Mouse (Mus musculus) limb, embryonic 15.5 days (tissue): ENCODE data around the gene Kat2b. TPM values are rescaled to one million over a fixed set of nuclear protein-coding genes. Genes with fewer than 3 reads are reported as not detected.
"Not testable (repeated sequence)": the region's sequence is repeated elsewhere in the genome, so short reads cannot be mapped to it uniquely, and the experiment has no call there.

Experiments
- ATAC-seq: fragments of 200-750 bp; cut with Nextera tagmentation; 2 replicates; pipeline ENCODE4 v1.8.0; 2017; ENCODE audit warnings: low read depth, moderate TSS enrichment; ENCODE audit not compliant: insufficient number of reproducible peaks, low FRiP score, low TSS enrichment
- H3K27ac ChIP-seq: fragments of 300-500 bp; sonication (generic); 2 replicates; pipeline ENCODE4 v1.5.1; 2015; ENCODE audit warnings: moderate library complexity, mild to moderate bottlenecking, inconsistent platforms
- H3K27me3 ChIP-seq: fragments of 300-500 bp; sonication (generic); 2 replicates; pipeline ENCODE4 v1.6.1; 2015; ENCODE audit warnings: inconsistent platforms
- H3K36me3 ChIP-seq: fragments of 300-500 bp; sonication (generic); 2 replicates; pipeline ENCODE4 v1.6.1; 2015; ENCODE audit warnings: inconsistent platforms
- H3K4me1 ChIP-seq: fragments of 300-500 bp; sonication (generic); 2 replicates; pipeline ENCODE4 v1.6.1; 2015; ENCODE audit warnings: inconsistent platforms
- H3K4me2 ChIP-seq: fragments of 300-500 bp; sonication (generic); 2 replicates; pipeline ENCODE4 v1.6.1; 2015; ENCODE audit warnings: mild to moderate bottlenecking, inconsistent platforms
- H3K4me3 ChIP-seq: fragments of 300-500 bp; sonication (generic); 2 replicates; pipeline ENCODE4 v1.5.1; 2015; ENCODE audit warnings: mild to moderate bottlenecking, inconsistent platforms
- H3K9ac ChIP-seq: fragments of 300-500 bp; sonication (generic); 2 replicates; pipeline ENCODE4 v1.6.1; 2015; ENCODE audit warnings: inconsistent platforms
- H3K9me3 ChIP-seq: fragments of 300-500 bp; sonication (generic); 2 replicates; pipeline ENCODE4 v1.6.1; 2016; ENCODE audit warnings: inconsistent platforms
- WGBS: fragments of 180-500 bp; shearing (Covaris S2); methylation state at CpG from one replicate; pipeline ENCODE4 v1.1.7; 2015; 5-methylcytosine and 5-hydroxymethylcytosine counted together
- polyA plus RNA-seq: library from polyadenylated mRNA; unstranded; fragments of >200 nt; fragmentation: Nextera tagmentation; extraction: Ambion mirVana; gene quantifications from 2 replicates; pipeline ENCODE4 v1.2.1, GENCODE M21; 2015

The Kat2b gene
- polyA plus RNA-seq: 6.5 and 6.6 TPM in 2 replicates

DNA sequence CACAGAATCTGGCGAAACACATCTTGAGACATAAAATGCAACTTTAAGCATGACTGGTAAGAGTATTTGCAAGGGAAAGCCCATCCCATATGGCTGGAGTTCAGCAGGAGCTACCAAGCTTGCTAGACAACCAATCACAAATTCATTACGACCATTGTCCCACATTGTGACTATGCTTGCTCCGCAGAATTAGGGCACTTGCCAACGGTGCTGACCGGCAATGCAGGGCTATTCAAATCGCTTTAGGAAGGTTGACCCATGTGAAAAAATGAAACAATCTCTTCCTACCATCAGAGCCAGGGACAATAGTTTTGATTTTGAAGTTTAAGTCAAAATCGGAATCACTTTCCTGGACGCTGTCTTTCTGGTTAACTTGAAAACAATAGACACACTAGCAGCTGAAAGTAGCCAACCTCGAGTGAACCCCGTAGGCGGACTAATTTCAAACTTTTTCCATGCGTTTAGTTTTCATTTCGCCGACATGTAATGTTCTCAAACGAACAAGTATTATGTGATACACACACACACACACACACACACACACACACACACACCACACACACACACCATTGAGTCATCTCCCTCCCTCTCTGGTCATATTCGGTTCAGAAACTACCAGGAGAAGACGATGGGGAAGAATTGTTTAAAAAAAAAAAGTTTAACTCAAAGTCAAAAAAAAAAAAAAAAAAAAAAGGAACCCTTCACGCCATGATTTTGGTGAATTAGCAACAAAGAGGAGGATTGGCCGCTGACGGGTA lies at the start of gene Kat2b:
Gene Kat2b, plus strand, starts transcription at position 701 of the 758 bp plus-strand sequence.
- H3K27ac ChIP-seq: peak within 1 kb of the TSS; percentile 94
- peaks cover 22% of the 10 kb centered on the region for H3K4me1 ChIP-seq
- peak within 1 kb of the TSS; percentile 93 for H3K4me2 ChIP-seq
- 2% methylated on average over 20 of the region's 20 CpGs for WGBS
- peak within 1 kb of the TSS; percentile 91 for H3K9ac ChIP-seq
- peak within 1 kb of the TSS; percentile 83 for H3K4me3 ChIP-seq
- no peaks in the 10 kb centered on the region for H3K27me3 ChIP-seq
- no peaks in the 10 kb centered on the region for H3K36me3 ChIP-seq
- no peaks in the 10 kb centered on the region for H3K9me3 ChIP-seq
- ATAC-seq: no peak

DNA sequence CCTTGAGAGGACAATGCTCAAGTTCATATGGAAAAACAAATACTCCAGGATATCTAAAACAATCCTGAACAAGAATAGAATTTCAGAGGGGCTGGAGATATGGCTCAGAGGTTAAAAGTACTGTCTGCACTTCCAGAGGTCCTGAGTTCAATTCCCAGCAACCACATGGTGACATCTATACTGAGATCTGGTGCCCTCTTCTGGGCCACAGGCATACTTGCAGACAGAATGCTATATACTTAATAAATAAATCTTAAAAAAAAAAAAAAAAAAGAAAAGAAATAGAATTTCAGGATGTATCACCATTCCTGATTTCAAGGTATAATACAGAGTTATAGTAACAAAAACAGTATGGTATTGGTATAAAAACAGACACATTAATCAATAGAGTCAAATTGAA lies 47.3 kb upstream of the Kat2b start:
- H3K9ac ChIP-seq: no peak overlapping the region
- H3K27ac ChIP-seq: no peak overlapping the region
- no peak overlapping the region for H3K4me3 ChIP-seq
- no peaks in the 10 kb centered on the region for H3K4me1 ChIP-seq
- no peak overlapping the region for H3K4me2 ChIP-seq
- ATAC-seq: no peak
- H3K9me3 ChIP-seq: no peaks in the 10 kb centered on the region
- H3K36me3 ChIP-seq: 0 out of 2 replicates have a peak, but pooled peaks cover 5% of the 10 kb centered on the region
- H3K27me3 ChIP-seq: no peaks in the 10 kb centered on the region

DNA sequence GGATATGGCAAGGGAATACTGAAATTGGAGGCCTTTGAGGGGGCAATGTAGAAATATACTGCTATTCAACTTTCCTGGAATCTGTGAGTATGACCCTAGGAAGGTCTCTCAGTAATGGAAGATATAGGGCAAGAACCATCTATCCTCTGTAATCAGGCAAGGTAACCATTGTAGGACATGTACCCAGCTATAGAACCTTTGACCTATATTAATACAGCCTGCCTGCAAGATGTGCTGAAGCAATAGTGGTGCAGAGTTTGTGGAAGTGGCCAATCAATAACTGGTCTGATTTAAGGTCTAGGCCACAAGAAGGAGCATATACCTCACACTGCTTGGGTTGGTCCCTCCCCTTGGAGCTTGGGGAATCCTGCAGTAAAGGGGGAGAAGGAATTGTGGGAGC lies 46.2 kb upstream of the Kat2b start:
- Histone ChIP-seq H3K9ac (no peak overlapping the region), H3K27ac (no peak overlapping the region), H3K4me2 (no peak overlapping the region), H3K4me3 (no peak overlapping the region), H3K27me3 (no peaks in the 10 kb centered on the region), H3K36me3 (0 out of 2 replicates have a peak, but pooled peaks cover 3% of the 10 kb centered on the region), H3K9me3 (no peaks in the 10 kb centered on the region), H3K4me1 (no peaks in the 10 kb centered on the region)
- ATAC-seq: no peak

GRCm38 (mm10) chr17:53528034-53528433 lies 38.6 kb upstream of the Kat2b start:
- WGBS: 91% methylated on average over 2 of the region's 2 CpGs
- no peak overlapping the region for H3K27ac ChIP-seq
- H3K4me3 ChIP-seq: no peak overlapping the region
- no peaks in the 10 kb centered on the region for H3K9me3 ChIP-seq
- H3K36me3 ChIP-seq: no peaks in the 10 kb centered on the region
- no peaks in the 10 kb centered on the region for H3K27me3 ChIP-seq
- no peaks in the 10 kb centered on the region for H3K4me1 ChIP-seq
- ATAC-seq: no peak
- no peak overlapping the region for H3K4me2 ChIP-seq
- no peak overlapping the region for H3K9ac ChIP-seq

- H3K4me1 ChIP-seq: no peaks in the 10 kb centered on the region
- 53% methylated on average over 2 of the region's 2 CpGs for WGBS
- H3K27ac ChIP-seq: no peak overlapping the region
Measured at GRCm38 (mm10) chr17:53531160-53531559, 35.5 kb upstream of the Kat2b start.

DNA sequence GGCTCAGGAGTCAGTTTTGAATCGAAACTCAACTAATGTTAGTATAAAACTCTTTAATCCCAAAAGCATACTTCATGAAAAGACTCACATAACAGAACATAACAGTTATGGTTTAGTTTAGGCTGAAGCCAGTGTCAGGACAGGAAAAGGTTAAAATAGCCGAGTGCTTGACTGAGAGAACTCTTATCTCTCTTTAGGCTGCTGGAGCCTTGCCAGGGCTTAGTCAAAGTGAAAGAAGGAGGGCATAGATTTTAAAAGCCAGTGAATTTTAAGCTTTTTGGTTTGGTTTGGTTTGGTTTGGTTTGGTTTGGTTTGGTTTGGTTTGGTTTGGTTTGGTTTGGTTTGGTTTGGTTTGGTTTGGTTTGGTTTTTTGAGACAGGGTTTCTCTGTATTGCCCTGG lies 34.2 kb upstream of the Kat2b start:
- no peak overlapping the region for H3K4me2 ChIP-seq
- H3K9ac ChIP-seq: no peak overlapping the region
- H3K4me1 ChIP-seq: no peaks in the 10 kb centered on the region
- WGBS: 55% methylated on average over 2 of the region's 2 CpGs
- no peaks in the 10 kb centered on the region for H3K9me3 ChIP-seq
- H3K27me3 ChIP-seq: no peaks in the 10 kb centered on the region
- no peaks in the 10 kb centered on the region for H3K36me3 ChIP-seq
- H3K27ac ChIP-seq: no peak overlapping the region
- ATAC-seq: no peak
- no peak overlapping the region for H3K4me3 ChIP-seq

More at GRCm38 (mm10) chr17:53531160-53531559, 35.5 kb upstream of the Kat2b start:
- Histone ChIP-seq H3K4me3 (no peak overlapping the region), H3K9ac (no peak overlapping the region), H3K9me3 (no peaks in the 10 kb centered on the region), H3K27me3 (no peaks in the 10 kb centered on the region), H3K36me3 (no peaks in the 10 kb centered on the region), H3K4me2 (no peak overlapping the region)
- ATAC-seq: no peak

DNA sequence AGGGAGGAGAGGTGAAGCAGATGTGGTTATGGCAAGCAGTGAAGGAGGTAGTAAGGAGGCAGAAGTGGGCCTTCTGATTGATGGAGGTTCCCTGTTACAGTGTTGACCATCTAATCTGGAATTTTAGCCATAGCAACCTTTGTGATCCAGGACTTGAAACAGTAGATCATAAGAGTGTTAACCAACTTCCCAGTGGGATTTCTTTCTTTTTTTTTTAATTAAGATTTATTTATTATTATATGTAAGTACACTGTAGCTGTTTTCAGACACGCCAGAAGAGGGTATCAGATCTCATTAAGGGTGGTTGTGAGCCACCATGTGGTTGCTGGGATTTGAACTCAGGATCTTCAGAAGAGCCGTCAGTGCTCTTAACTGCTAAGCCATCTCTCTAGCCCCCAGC lies 27.3 kb upstream of the Kat2b start, which contains the start of gene Pp2d1:
Gene Pp2d1, minus strand, starts transcription at position 101 of the 400 bp plus-strand sequence.
- H3K27ac ChIP-seq, H3K36me3 ChIP-seq, H3K9me3 ChIP-seq, H3K4me1 ChIP-seq, H3K4me2 ChIP-seq, H3K27me3 ChIP-seq, H3K4me3 ChIP-seq, ATAC-seq, H3K9ac ChIP-seq: not testable (repeated sequence)
- 84% methylated on average over 2 of the region's 2 CpGs for WGBS

- no peak for ATAC-seq
- Histone ChIP-seq H3K4me1 (peaks cover 4% of the 10 kb centered on the region; the same call in 1 of the 2 replicates), H3K9ac (no peak overlapping the region), H3K4me2 (no peak overlapping the region), H3K27me3 (no peaks in the 10 kb centered on the region), H3K9me3 (no peaks in the 10 kb centered on the region), H3K36me3 (no peaks in the 10 kb centered on the region), H3K27ac (no peak overlapping the region), H3K4me3 (no peak overlapping the region)
- WGBS: 96% methylated on average over 4 of the region's 4 CpGs
Measured at GRCm38 (mm10) chr17:53542536-53542935, 24.1 kb upstream of the Kat2b start.

GRCm38 (mm10) chr17:53543591-53544324 lies 22.9 kb upstream of the Kat2b start:
- H3K9me3 ChIP-seq: no peaks in the 10 kb centered on the region
- H3K9ac ChIP-seq: no peak overlapping the region
- H3K27me3 ChIP-seq: no peaks in the 10 kb centered on the region
- H3K4me2 ChIP-seq: no peak overlapping the region
- H3K27ac ChIP-seq: no peak overlapping the region
- WGBS: 45% methylated on average over 9 of the region's 9 CpGs
- no peak for ATAC-seq
- no peaks in the 10 kb centered on the region for H3K36me3 ChIP-seq
- peaks cover 4% of the 10 kb centered on the region; the same call in 1 of the 2 replicates for H3K4me1 ChIP-seq
- no peak overlapping the region for H3K4me3 ChIP-seq

GRCm38 (mm10) chr17:53551306-53552299 lies 15.1 kb upstream of the Kat2b start:
- Histone ChIP-seq H3K4me1 (no peaks in the 10 kb centered on the region), H3K4me2 (no peak overlapping the region), H3K27me3 (no peaks in the 10 kb centered on the region), H3K9me3 (no peaks in the 10 kb centered on the region), H3K9ac (no peak overlapping the region), H3K4me3 (no peak overlapping the region), H3K27ac (no peak overlapping the region), H3K36me3 (no peaks in the 10 kb centered on the region)
- no peak for ATAC-seq
- WGBS: 77% methylated on average over 8 of the region's 8 CpGs

GRCm38 (mm10) chr17:53554088-53554487 lies 12.6 kb upstream of the Kat2b start:
- no peak for ATAC-seq
- WGBS: 68% methylated on average over 4 of the region's 4 CpGs
- no peak overlapping the region for H3K27ac ChIP-seq

More at GRCm38 (mm10) chr17:53554088-53554487, 12.6 kb upstream of the Kat2b start:
- Histone ChIP-seq H3K4me1 (no peaks in the 10 kb centered on the region), H3K4me3 (no peak overlapping the region), H3K9me3 (no peaks in the 10 kb centered on the region), H3K9ac (no peak overlapping the region), H3K27me3 (no peaks in the 10 kb centered on the region), H3K4me2 (no peak overlapping the region), H3K36me3 (no peaks in the 10 kb centered on the region)
